Mouse (Mus musculus) urinary bladder, postnatal 14 days (tissue): ENCODE data around the gene Dnah7a.
"Not testable (repeated sequence)": the region's sequence is repeated elsewhere in the genome, so short reads cannot be mapped to it uniquely, and the experiment has no call there.

ENCODE experiments used
- DNase-seq: peaks from one replicate; pipeline ENCODE4 v3.0.0; 2021; ENCODE audit warnings: low spot score

Gene Dnah7a

DNA sequence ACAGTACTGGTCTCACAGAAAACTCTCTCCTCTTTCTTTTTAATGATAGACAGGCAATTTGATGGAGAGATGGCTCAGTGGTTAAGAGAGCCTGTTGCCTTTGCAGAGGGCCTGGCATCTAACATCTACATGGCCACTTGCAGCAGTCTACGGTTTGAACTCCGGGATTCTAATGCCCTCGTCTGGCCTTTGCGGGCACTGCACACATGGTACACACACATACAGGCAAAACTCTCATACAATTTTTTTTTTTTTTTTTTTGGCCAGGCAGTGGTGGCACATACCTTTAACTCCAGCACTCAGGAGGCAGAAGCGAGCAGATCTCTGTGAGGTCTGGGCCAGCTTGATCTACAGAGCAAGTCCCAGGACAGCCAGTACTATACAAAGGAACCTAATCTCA is 2.4 kb downstream of the Dnah7a start:
- DNase-seq = no peak

DNA sequence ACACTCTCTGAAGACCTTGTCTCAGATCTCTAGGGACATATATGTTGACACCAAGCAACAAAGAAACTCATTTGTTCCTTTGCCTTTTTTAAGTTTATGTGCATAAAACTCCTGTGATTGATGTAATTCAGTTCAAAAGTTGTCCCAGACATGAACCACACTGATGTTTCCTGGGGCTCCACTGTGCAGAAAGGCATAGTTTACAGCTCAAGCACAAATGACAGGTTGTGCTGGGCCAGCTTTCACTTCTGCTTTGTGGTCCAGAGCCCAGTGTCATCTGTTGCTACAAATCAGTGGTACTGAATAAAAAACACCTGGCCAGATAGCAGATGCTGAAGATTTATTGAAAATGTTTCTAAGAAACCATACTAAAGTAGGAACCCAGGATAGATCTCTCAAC is 42.3 kb downstream of the Dnah7a start:
- DNase-seq = not testable (repeated sequence)

DNA sequence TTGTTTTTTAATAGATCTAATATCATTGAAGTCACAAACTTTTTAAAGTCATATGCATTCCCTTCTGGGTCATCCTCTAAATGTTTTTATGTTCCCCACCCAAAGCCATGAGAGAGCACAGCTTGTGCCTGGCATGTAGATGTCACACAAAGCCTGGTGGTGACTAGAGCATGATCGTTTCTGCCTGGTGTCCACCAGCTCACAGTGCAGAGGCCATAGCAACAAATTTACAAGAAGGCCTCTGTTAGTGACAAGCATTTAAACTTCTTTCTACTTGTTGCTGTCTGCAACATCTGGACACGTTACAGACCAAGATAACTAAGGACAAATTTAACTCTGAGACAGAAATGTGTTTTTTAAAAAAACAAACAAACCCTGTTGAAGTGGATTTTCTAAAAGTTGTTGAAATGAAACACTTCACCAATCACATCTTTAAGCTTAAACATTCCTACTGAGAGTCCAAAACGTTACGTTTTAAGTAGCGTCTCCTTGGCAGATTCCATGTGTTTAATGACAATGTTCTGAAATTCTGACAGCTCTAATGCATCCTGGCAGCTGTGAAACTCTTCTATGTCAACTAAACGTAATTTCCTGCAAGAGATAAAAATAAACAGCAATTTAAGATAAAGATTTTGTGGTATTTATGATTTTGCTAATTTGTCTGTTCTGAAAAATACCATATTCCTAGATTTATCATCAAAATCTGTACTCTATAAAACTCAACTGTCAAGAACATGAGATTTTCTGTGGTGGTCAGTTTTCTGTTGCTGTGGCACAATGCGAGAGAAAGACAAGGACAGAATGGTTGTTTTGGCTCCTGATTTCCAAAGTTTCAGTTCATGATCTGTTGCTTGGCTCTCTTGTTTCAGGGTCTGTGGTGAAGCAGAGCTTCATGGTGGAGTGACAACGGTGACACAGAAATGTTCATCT is 66.5 kb downstream of the Dnah7a start:
- no peak for DNase-seq

DNA sequence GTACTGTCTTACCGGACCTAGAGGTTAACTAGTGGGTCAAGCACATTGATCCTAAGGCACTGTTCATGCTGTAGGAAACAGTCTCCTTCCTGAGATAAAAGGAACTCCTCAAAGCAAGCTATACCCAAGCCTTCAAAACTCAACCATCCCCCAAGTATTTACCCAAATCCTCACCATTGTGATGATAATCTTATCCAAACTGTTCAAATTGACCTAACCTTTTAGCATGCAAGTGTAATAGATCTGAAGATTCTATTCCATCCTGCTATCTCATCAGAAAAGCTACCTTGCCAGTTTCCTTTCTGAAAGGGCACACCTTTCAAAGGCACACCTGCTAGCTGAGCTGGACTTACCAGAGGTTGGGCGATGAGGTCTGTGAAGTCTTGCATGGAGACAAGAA is 70.9 kb downstream of the Dnah7a start:
- not testable (repeated sequence) for DNase-seq

DNA sequence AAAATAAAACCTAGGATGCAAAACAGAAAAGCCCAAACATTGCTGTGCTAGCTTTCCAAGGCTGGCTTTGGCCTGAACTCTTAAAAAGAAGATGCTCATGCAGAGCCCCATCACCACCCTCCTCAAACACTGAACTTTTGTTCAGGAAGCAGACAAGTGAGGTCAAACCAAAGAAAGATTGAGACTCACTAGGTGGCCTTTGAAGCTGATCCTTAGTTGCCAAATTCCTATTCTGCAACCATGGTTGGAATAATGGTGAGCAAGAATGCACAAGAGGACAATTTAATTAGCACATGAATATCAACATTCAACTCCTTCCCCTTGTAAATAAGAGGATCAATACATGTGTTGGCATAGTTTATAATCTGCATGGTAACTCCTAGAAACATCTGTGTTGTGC is 74.5 kb downstream of the Dnah7a start:
- not testable (repeated sequence) for DNase-seq

DNA sequence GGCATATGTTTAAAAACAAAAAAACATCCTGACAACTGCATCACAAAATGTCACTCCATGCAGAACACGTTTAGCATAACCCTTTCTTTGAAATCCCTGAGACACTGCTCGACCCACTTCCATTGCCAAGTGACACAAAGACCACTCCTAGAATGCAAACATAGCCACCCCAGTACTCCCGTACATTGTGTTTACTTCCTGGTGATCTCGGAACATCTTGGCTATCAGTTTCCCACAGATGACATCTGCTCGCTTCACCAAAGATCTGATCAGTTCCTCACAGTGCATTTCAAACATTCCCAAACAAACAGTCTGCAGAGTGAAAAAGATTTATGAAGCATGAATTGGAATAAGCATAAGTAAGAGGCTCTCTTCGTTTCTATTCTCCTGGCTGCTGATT is 76.6 kb downstream of the Dnah7a start:
- no peak for DNase-seq

DNA sequence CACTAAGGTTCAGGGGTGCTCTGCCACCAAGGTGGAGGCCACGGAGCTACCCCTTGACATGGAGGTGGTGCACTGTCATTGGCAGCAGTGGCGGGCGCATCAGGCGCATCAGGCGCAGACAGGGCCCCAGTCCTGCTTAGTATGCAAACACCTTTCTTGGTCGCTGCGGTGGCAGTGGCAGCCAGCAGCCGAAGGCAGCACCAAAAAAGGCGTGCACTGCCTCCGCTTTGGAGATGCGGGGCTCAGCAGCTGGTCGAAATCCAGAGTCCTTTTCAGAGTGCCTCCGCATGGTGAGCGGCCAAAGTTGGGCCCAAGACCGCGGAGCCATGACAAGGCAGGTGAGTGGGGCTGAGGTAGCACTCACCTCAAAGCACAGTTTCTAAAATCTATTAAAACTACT is 93.1 kb downstream of the Dnah7a start:
- DNase-seq = no peak

DNA sequence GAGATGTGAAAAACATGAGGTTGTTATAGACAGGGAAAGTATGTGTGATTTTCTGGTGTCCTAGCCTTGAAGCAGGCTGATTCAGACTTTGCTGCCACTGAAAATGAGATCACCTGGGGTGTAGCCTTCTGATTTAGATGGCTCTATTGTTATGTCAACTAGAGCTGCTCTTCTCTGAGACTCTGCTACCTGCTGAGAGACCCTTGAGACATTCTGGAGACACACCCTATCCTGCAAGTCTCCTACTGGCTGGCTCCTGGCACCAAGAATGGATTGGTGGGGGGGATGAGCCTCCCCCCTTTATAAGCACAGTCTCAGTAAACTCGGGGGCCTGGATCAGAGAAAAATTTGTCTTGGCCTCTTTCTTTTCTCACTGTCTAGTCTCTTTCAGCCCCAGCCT is 125.3 kb downstream of the Dnah7a start:
- not testable (repeated sequence) for DNase-seq

DNA sequence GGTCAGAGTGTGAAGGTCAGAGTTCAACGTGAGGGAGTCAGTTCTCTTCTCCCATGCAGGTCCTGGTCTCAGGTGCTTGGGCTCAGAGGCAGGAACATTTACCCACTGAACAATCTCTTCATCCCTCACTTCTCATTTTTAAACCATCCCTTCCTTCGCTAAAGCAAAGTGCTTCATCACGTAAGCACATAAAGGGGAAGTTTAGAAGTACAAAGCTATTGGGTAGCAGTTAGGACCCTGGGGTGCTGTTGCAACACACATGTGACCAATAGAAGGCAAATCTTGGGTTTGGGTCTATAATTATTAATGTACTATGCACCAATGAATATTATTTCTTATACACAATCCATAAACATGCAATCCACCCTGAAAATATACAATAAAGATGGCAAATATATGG is 148.7 kb downstream of the Dnah7a start:
- not testable (repeated sequence) for DNase-seq

DNA sequence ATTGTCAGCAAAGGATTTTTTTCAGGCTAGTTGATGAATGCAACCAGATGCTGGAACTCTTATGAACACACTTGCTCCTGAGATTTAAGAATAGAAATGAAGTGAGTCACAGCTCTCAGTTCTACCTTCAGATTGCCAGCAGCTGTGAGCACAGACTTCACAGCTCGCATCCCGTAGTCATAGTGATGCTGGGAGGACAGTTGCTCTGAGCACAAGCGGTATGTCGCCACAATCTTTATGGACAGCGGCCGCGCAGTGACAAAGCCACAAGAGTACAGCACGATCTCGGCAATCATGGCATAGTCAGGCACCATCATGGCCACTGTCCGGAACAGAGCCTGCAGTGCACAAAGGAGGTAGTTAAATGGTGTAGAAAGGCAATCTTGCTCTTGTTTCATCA is 159.6 kb downstream of the Dnah7a start:
- not testable (repeated sequence) for DNase-seq

DNA sequence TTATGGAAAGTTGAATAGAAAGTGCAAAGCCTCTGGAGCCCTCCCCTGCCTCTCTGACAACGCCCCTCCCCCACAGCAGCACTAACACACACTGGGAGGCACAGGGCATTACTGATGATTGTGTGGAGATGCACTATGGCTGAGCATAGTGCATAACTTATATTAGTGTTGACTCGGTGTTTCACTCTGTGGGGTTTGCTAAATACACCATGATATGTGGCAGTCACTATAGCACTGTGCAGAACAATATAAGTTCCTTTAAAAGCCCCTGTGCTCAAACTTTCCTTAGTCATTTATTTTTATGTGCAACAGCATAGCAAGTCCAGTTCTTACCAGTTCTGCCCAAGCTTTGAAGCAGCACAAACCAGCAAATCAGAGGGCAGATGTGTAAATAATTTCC is 168.2 kb downstream of the Dnah7a start:
- not testable (repeated sequence) for DNase-seq

DNA sequence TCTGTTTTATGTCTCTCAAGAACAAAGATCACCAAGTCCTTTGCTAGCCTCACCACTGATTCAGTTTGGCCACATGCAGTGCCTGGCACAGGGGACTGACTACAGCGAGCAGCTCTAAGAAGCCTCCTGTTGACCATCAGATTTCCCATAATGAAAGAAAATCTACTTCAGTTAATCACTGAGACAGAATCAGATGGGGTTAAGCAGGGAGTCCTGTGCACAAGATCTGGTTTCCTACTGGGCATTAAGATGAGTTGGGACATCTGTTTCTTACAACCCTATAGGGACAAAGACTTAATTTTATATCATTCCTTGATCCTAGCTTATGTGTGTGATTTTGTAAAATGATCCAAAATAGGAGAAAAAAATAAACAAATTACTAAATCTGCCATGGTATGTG is 171.8 kb downstream of the Dnah7a start:
- DNase-seq = not testable (repeated sequence)

DNA sequence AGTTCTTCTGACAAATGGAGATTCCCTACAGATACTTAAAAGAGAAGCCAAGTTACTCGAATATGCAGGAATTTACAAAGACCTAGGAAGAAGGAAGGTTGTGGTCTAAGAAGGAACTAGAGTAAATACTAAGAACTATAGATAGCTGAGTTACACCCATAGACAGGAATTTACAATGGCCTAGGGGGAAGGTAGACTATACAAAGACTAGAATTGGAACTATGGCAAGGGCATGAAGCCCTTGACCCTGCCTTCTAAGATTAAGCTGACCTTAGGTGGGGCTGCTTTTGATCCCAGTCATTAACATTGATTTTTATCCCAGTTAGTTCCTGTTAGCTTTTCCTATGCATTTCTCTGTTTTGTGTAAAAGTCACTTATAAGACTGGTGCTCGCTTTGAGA is 180.6 kb downstream of the Dnah7a start:
- DNase-seq = not testable (repeated sequence)

DNA sequence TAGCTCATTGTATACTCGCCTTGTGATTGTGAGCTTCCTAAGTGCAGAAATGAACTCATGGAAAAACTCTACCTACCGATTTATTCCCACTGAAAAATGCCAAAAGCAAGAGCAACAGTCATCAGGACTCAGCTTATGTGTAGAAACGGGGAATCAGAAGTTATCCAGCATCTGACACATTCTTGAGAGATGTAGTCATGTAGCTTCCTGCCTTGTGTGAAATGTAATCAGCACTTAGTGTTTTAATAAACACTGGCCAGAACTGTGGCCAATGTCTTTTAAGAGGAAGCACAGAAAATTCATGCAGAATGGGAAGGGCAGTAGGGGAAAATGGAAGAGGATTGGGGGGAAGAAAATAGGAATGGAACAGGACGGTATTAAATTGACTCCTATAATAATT is 232.9 kb downstream of the Dnah7a start:
- DNase-seq = no peak

DNA sequence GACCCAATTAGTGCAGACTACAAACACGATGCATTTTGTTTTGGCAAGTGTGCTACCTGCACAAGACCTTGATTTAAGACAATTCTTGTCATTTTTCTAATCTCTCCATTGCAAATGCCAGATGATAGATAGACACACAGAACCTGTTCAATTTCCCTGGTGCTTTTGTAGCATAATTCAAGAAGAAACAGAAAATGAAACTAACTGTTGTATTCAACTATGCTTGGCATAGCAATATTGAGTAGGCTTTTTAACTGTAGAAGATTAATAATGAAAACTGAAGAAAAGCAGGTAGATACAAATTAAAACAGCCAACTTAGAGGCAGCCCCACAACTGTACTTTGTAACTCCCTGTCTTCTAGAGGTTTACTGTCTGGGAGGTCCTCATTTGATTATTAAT is 234.5 kb downstream of the Dnah7a start:
- not testable (repeated sequence) for DNase-seq

DNA sequence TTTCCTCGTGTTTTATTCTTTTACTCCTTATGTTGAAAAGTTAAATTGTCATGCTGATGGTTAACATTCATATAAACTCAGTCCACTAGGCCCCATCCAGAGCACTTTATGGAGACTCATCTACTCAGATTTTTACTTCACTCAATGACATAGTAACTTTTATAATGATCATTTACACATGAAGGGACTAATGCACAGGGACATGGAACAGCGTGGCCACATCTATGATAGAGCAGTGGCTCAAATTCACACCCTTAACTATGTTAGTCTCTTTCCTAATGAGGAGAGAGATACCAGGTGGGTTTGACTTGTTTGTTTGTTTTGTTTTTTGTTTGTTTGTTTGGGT is 239.3 kb downstream of the Dnah7a start:
- DNase-seq = no peak

DNA sequence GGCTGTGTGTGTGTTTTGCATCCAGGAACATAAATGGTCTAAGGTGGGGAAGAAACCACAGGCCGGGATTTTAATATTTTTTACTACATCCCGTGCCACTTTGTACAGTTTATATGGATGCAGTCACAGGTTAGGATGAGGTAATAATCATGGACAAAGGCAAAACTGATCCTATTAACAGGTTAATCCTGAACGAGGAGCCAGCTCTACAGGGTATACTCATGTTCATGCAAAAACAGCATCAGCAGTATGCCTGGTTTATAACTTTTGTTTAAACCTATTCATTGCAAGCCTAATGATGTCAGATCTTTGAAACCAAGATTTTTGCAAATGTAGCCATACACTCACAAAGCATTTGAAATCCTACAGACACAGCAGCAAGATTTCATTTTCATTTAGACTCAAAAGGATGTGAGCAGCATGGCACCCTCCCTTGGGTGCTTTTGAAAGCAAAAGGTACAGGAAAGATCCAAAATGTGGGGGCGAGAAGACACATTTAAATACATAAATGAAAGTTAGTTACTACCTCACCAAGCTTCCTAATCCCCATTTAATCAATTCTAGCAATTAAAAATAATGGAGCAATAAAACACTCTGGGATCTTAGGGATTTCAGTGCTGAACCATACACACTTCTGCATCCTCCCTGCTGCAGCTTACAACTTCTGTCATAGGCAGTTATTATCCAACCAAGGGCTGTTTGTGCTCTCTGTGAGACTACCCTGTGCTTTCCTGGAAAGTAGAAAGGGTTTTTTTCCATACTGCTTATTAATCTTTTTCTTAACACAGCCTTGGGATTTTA is 239.9 kb downstream of the Dnah7a start:
- DNase-seq = not testable (repeated sequence)

DNA sequence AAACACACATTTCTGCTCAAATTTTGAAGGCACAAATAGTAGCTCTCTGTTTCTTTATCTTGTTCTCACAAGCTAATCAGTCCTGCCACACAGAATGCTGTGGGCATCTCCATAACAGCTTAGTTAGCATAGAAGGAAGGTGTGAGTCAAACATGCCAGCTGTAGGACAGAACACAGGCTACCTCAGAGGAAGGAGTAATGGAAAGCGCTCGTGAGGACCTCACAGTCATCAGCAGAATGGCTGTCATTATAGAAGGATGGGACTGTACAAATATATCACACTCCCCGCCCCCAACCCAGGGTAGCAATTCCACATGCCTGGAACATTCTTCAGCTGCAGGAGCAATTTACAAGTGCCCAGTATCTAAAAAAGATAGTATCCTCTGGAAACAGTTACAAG is 267.4 kb downstream of the Dnah7a start:
- not testable (repeated sequence) for DNase-seq

DNA sequence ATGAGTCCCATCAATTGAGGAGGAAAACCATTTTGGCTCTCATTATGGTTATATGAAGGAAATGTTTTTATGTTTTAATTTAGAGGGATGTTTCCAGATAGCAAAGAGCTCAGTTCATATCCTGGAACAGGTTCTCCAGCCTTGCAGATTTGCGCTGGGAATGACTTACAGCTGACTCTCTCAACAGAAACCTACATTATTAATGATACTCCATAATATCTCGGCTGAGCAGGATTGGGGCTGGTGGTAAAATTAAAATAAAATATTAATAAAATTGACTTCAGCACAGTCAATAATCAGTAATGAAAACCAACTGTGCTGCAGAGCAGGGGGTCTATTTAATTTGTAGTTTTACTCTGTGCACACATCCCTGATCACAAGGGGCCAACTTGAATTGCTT is 274.2 kb downstream of the Dnah7a start:
- DNase-seq = not testable (repeated sequence)

DNA sequence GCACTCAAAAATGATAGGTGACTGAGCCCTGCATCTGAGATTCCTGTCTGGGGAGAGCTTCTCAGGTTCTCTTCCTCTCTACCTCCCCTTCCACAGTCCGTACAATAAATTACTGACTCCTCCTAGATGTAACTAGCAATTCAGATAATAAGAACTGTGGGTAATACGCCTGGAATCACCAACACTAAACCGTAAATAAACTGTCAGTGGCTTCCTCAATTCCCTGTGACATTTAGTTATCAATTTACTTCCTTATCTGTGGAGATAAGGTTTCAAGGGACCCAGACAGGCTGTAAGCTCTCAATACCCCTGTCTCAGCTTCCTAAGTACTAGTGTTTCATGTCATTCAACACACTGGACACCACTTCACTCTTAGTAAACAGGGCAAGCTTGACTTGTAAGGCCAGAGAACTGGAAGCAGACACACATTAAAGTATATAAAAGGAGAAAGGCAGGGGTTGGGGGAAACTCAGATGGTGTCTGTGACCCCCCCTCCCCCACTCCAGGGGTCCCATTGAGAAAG is 300.7 kb downstream of the Dnah7a start:
- no peak for DNase-seq

DNA sequence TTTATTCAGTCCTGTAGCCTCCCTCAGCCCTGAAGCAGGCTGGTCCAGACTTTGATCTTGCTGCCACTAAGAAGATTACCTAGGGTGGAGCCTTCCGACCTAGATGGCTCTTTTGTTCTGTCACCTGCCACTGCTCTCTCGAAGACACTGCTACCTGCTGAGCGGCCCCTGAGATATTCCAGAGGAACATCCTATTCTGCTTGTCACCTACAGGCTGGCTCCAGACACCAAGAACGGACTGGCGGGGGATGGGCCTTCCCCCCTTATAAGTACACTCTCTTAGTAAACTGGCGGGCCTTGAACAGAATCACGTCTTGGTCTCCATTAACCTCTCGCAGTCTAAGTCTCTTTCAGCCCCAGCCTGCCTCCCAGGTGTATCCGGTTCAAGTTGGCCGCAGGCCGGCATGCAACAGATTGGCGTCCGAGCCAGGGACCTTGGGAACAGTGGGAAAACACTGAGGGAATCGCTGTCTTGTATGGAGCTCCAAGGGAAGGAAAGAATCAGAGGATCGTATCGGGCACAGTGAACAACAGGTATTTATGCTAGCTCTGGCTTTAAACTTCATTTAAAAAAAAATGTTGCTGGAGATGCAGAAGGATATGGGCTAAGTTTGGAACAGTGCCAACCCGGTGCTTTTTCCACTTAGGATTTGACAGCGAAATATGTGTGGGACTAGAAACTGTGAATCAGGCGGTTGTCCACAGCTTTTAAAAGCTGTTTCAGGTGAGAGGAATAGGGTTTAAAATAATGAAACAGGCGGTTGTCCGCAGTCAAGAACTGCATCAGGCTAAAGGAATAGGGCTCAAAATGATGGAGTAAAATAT is 312.4 kb downstream of the Dnah7a start:
- DNase-seq = not testable (repeated sequence)

DNA sequence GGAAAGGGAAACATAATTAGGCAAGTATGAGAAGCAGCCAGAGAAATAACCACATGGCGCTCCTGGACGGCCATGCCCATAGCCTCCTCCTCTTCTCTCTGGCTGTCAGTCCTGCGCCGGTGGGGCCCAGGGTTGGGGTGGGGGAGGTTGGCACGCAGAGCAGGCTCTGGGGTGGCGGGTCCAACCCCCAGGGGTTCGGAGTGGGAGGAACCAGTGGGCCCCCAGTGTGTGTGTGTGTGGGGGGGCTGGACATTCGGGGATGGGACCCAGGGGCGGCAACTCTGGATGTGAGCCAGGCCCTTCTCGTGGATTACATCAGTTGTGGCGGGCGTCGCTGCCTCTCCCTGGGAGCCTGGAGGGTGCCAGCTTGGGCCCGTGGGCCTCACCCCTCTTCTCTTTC is 317.8 kb downstream of the Dnah7a start:
- DNase-seq = no peak
